Mouse (Mus musculus) neural tube, embryonic 14.5 days (tissue): ENCODE data around the gene Itpkb. TPM values are rescaled to one million over a fixed set of nuclear protein-coding genes. Genes with fewer than 3 reads are reported as not detected.

Experiments used
- ATAC-seq: fragments of 200-750 bp; cut with Nextera tagmentation; 2 replicates; pipeline ENCODE4 v1.8.0; 2017; ENCODE audit warnings: low read depth, mild to moderate bottlenecking, moderate TSS enrichment, moderate library complexity
- H3K27ac ChIP-seq: fragments of 300-500 bp; sonication (generic); 2 replicates; pipeline ENCODE4 v1.5.1; 2014; ENCODE audit warnings: low read depth, mild to moderate bottlenecking, control low read depth, low read length, moderate library complexity, mixed read lengths
- H3K27me3 ChIP-seq: fragments of 300-500 bp; sonication (generic); 2 replicates; pipeline ENCODE4 v1.6.1; 2014; ENCODE audit warnings: low read length; ENCODE audit not compliant: control insufficient read depth, insufficient read depth
- H3K36me3 ChIP-seq: fragments of 300-500 bp; sonication (generic); 2 replicates; pipeline ENCODE4 v1.6.1; 2014; ENCODE audit warnings: low read length, mixed read lengths; ENCODE audit not compliant: control insufficient read depth, insufficient read depth
- H3K4me1 ChIP-seq: fragments of 300-500 bp; sonication (generic); 2 replicates; pipeline ENCODE4 v1.6.1; 2014; ENCODE audit warnings: low read length; ENCODE audit not compliant: control insufficient read depth, insufficient read depth
- H3K4me2 ChIP-seq: fragments of 300-500 bp; sonication (generic); 2 replicates; pipeline ENCODE4 v1.6.1; 2014; ENCODE audit warnings: mild to moderate bottlenecking, low read depth, low read length, control low read depth
- H3K4me3 ChIP-seq: fragments of 300-500 bp; sonication (generic); 2 replicates; pipeline ENCODE4 v1.5.1; 2014; ENCODE audit warnings: low read depth, low read length, control low read depth, mixed read lengths
- H3K9ac ChIP-seq: fragments of 300-500 bp; sonication (generic); replicated peaks from 2 replicates; pipeline ENCODE4 v1.6.1; 2014; ENCODE audit warnings: low read depth, mild to moderate bottlenecking, control low read depth, low read length, mixed read lengths
- H3K9me3 ChIP-seq: fragments of 300-500 bp; sonication (generic); 2 replicates; pipeline ENCODE4 v1.6.1; 2016; ENCODE audit warnings: low read length; ENCODE audit not compliant: control insufficient read depth
- WGBS: fragments of 180-500 bp; shearing (Covaris S2); extraction: QIAGEN DNeasy Blood & Tissue Kit; methylation state at CpG from one replicate; pipeline ENCODE4 v1.1.7; 2014; 5-methylcytosine and 5-hydroxymethylcytosine counted together
- polyA plus RNA-seq: library from polyadenylated mRNA; unstranded; fragments of >200 nt; fragmentation: Nextera tagmentation; extraction: Ambion mirVana; gene quantifications from 2 replicates; pipeline ENCODE4 v1.2.1, GENCODE M21; 2014

The Itpkb gene
- polyA plus RNA-seq, 1 experiment from 2014 or later, result 2.4 TPM

DNA sequence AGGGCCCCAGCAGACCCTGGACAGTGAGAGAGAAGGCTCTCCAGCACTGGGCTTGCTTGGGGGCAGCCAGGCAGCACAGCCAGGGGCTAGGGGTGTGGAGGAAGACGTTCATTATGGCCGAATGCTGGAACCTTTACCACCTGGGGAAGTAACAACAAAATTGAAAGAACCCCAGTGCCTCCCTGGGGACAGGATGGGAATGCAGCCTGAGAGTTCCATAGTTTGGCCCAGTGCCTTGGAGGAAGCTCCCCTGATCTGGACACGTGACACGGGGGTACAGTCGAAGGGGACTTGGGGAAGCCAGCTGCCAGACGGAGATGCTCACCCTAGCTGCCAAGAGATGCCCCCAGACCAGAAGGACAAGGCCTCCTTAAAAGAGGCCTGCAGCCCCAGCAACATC is 3.3 kb downstream of the Itpkb start:
- Histone ChIP-seq H3K27ac (no peak overlapping the region), H3K9ac (no peak overlapping the region), H3K4me3 (peak overlapping the region; percentile 55; the same call in 1 of the 2 replicates), H3K9me3 (no peaks in the 10 kb centered on the region), H3K4me2 (peak overlapping the region; percentile 98; the same call in 1 of the 2 replicates), H3K27me3 (peaks cover 13% of the 10 kb centered on the region), H3K36me3 (no peaks in the 10 kb centered on the region), H3K4me1 (peaks cover 25% of the 10 kb centered on the region)
- 27% methylated on average over 6 of the region's 6 CpGs for WGBS
- no peak for ATAC-seq

DNA sequence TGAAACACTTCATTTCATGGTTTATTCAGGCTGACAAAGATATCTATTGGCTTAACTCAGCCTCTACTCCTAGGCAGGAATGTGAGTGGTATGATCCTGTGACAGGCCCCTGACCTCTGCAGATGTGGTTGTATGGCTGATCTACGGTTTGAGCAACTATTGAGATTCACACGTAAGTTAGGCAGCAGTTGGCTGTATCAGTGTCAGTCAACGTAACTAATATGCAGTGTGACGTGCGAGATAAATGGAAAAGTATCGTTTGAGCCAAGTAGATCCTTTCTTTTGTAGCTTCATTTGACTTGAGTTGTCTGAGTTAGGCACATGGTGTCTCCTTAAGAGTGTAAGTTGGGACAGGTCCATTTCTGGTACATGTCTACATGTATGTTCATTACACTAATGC is 4.3 kb downstream of the Itpkb start:
- Histone ChIP-seq H3K36me3 (no peaks in the 10 kb centered on the region), H3K4me3 (no peak overlapping the region), H3K9me3 (no peaks in the 10 kb centered on the region), H3K27ac (no peak overlapping the region), H3K4me1 (peaks cover 25% of the 10 kb centered on the region), H3K27me3 (peaks cover 13% of the 10 kb centered on the region), H3K9ac (no peak overlapping the region), H3K4me2 (peak overlapping the region; percentile 98; the same call in 1 of the 2 replicates)
- WGBS, result 85% methylated on average over 6 of the region's 6 CpGs
- no peak for ATAC-seq

DNA sequence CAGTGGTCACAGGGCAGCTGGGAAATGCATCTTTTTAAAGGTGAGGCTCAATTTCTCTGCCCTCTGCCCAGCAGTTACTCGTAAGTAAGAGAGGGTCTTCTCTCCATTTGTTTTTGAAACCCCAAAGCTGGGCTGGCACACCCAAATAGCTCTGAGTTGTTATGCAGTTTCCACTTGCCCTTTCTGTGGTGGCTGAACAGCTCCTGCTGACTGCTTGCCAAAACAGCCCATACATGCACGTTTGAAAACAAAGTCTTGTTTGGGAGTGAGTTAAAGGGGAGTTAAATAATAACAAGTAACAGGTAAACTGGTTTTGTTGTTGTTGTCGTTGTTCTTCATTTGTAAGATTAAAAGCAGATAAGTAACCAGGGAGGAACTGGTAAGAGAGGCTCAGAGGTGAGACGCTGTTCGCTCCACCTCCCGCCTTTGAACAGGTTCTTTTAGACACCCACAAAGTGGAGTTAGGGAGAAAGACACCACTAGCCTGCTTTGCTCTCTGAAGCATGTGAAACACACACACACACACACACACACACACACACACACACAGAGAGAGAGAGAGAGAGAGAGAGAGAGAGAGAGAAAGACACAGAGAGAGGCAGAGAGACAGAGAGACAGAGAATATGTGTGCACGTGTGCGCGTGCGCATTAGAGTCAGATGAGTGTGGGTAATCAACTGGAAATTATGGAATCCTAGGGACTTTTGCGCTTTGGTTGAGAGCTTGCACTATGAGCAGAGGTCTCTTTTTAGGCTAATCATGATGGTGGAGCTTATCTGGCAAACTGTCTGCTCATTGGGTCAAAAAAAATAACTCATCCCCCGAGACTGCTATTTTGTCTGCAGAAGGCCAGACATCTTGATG is 5.5 kb downstream of the Itpkb start:
- WGBS, result 74% methylated on average over 12 of the region's 12 CpGs
- no peaks in the 10 kb centered on the region for H3K36me3 ChIP-seq
- H3K4me3 ChIP-seq, result no peak overlapping the region
- H3K4me1 ChIP-seq, result peaks cover 25% of the 10 kb centered on the region
- H3K27me3 ChIP-seq, result peaks cover 13% of the 10 kb centered on the region
- H3K9ac ChIP-seq, result no peak overlapping the region
- H3K9me3 ChIP-seq, result no peaks in the 10 kb centered on the region
- ATAC-seq, result no peak
- no peak overlapping the region for H3K4me2 ChIP-seq
- H3K27ac ChIP-seq, result no peak overlapping the region

DNA sequence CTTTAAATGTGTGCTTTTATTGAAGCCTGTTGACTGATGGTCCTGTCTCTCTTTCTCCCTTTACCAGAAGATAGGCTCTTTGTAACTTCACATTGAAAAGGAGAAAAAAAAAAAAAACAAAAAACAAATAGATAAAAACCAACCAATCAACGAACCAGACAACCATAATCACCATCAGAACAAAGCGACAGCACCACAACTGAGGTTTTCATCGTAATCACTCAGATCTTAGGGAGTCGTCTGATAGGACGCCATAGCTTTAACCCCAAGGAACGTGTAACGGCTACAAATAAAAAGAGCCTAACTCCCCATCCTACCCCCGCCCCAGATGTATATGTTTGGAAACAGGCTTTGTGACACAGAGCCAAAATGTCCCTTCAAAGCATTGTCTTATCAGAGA is 8.1 kb downstream of the Itpkb start:
- Histone ChIP-seq H3K9me3 (no peaks in the 10 kb centered on the region), H3K36me3 (no peaks in the 10 kb centered on the region), H3K27me3 (peaks cover 6% of the 10 kb centered on the region), H3K4me2 (no peak overlapping the region), H3K4me3 (no peak overlapping the region), H3K27ac (no peak overlapping the region), H3K4me1 (peaks cover 4% of the 10 kb centered on the region; the same call in 1 of the 2 replicates), H3K9ac (no peak overlapping the region)
- 82% methylated on average over 8 of the region's 8 CpGs for WGBS
- ATAC-seq, result no peak

DNA sequence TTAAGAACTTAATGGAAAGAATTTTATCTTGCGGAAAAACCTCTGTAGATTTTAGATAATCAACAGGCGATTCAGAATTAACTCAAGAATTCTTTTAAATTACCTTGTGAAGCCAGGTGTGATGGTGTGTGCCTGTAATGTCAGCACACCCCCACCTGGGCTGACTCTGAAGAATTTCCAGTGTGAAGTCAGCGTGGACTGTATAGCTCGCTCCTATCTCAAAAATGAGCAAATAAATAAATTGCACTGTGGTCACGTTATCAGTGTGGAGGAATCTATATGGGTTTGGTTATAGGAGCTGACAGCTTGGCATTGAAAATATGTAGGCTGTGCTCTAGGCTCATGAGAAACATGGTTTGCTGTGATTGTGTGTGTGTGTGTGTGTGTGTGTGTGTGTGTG is 8.9 kb downstream of the Itpkb start:
- WGBS, result 88% methylated on average over 5 of the region's 5 CpGs
- Histone ChIP-seq H3K9me3 (no peaks in the 10 kb centered on the region), H3K36me3 (no peaks in the 10 kb centered on the region), H3K27me3 (no peaks in the 10 kb centered on the region), H3K4me3 (no peak overlapping the region), H3K4me2 (no peak overlapping the region), H3K27ac (no peak overlapping the region), H3K9ac (no peak overlapping the region), H3K4me1 (peaks cover under 1% of the 10 kb centered on the region; the same call in 1 of the 2 replicates)
- no peak for ATAC-seq

DNA sequence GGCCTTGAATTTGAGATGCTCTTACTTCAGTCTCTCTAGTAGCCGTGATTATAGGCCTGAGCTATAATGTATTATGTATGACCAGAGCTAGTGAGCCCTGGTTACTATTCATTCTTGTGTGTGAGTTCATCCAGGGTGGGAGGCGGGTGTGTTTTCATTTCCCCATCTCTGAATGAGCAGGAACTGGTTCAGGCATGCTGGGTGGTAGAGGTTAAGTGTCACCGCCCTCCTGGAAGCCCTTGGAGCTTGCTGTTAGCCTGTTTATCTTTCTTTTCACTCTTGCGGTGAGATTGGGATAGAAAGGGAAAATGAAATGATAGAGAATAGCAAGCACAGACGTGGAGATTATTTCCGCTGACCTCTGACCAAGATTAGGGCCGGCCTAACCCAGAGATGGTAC is 12.7 kb downstream of the Itpkb start:
- Histone ChIP-seq H3K4me1 (no peaks in the 10 kb centered on the region), H3K36me3 (no peaks in the 10 kb centered on the region), H3K9ac (no peak overlapping the region), H3K27me3 (no peaks in the 10 kb centered on the region), H3K4me3 (no peak overlapping the region), H3K4me2 (no peak overlapping the region), H3K27ac (no peak overlapping the region), H3K9me3 (no peaks in the 10 kb centered on the region)
- WGBS, result 84% methylated on average over 7 of the region's 7 CpGs
- no peak for ATAC-seq

DNA sequence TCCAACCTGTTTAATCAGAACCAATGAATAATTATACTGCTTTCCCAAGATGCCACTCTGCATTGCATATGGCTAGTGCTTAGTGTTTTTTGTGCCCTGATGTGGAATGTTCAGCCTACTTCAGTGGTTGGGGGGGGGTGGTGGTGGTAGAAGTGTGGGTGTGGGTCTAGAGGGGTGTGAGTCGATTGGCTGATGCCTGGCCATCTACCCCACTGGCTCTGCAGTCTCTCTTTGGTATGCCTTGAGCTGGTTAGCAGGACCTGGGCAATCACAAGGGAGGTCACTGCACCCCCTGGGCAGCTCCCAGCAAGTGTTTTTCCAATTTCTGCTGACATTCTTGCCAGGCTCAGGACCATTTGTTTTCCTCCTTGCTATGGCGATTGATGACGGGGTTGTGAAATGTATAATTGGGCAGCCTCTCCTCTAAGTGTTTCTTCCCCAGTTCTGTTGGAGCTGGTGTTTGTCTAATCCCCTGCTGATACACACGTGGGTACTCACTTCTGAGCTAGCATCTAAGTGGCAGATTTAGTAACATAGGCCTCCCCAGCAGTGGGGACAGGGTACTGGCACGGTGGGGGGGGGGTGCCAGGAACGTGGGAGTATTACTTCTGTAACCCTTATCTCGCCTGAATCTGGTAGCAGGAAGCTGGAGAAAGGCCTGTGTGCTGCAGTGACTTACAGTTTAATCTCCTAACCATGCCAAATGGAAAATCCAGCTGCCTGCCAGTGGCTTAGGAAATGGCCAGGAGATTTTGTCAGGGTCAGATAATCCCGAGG is 13.3 kb downstream of the Itpkb start:
- Histone ChIP-seq H3K27me3 (no peaks in the 10 kb centered on the region), H3K4me2 (no peak overlapping the region), H3K9me3 (no peaks in the 10 kb centered on the region), H3K9ac (no peak overlapping the region), H3K4me3 (no peak overlapping the region), H3K27ac (no peak overlapping the region), H3K4me1 (0 out of 2 replicates have a peak, but pooled peaks cover 2% of the 10 kb centered on the region), H3K36me3 (no peaks in the 10 kb centered on the region)
- no peak for ATAC-seq
- 48% methylated on average over 8 of the region's 8 CpGs for WGBS

DNA sequence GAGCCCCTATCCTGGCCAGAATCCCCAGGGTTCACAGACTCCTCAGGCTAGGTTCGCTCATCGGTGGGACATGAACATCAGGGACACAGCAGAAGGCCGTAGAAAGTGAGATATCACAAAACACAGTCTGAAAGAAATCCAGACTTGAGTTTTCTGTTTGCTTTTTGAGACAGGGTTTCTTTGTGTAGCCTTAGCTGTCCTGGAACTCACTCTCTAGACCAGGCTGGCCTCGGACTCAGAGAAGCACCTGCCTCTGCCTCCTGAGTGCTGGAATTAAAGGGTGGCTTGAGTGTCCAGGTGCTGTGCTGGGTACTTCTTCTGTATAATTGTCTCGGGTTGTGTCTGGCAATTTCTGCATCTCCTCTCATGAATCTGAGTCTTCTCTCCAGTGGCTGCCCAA is 14.8 kb downstream of the Itpkb start:
- H3K4me2 ChIP-seq, result no peak overlapping the region
- H3K36me3 ChIP-seq, result no peaks in the 10 kb centered on the region
- no peak for ATAC-seq
- H3K4me1 ChIP-seq, result 0 out of 2 replicates have a peak, but pooled peaks cover 4% of the 10 kb centered on the region
- H3K27ac ChIP-seq, result no peak overlapping the region
- WGBS, result 84% methylated on average over 5 of the region's 5 CpGs
- H3K27me3 ChIP-seq, result no peaks in the 10 kb centered on the region
- no peaks in the 10 kb centered on the region for H3K9me3 ChIP-seq
- no peak overlapping the region for H3K9ac ChIP-seq
- H3K4me3 ChIP-seq, result no peak overlapping the region

DNA sequence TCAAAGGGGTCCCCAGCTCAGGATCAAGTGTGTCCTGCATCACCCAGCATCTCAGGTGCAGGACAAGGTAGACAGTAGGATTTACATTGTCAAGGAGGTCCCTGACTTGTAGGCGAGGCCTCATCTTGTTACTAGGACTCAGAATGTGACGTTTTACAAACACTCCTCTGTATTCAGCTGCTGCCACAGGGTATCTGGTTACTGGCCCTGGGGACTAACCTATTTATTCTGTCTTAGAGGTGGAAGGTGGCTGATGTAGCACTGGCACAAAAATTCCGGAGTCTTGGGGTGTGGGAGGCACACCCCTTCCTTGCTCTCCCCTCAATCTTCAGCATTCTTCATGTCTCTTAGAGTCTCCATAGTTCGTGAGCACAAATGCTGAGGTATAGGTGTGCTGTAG is 16.8 kb downstream of the Itpkb start:
- H3K4me2 ChIP-seq, result no peak overlapping the region
- no peak for ATAC-seq
- 0 out of 2 replicates have a peak, but pooled peaks cover 4% of the 10 kb centered on the region for H3K4me1 ChIP-seq
- H3K27me3 ChIP-seq, result no peaks in the 10 kb centered on the region
- no peaks in the 10 kb centered on the region for H3K9me3 ChIP-seq
- no peak overlapping the region for H3K4me3 ChIP-seq
- H3K9ac ChIP-seq, result no peak overlapping the region
- 81% methylated on average over 4 of the region's 4 CpGs for WGBS
- H3K36me3 ChIP-seq, result no peaks in the 10 kb centered on the region
- H3K27ac ChIP-seq, result no peak overlapping the region
